Comparison of ENCODE assay signal across 8 mouse cellular contexts in the genomic region with DNA sequence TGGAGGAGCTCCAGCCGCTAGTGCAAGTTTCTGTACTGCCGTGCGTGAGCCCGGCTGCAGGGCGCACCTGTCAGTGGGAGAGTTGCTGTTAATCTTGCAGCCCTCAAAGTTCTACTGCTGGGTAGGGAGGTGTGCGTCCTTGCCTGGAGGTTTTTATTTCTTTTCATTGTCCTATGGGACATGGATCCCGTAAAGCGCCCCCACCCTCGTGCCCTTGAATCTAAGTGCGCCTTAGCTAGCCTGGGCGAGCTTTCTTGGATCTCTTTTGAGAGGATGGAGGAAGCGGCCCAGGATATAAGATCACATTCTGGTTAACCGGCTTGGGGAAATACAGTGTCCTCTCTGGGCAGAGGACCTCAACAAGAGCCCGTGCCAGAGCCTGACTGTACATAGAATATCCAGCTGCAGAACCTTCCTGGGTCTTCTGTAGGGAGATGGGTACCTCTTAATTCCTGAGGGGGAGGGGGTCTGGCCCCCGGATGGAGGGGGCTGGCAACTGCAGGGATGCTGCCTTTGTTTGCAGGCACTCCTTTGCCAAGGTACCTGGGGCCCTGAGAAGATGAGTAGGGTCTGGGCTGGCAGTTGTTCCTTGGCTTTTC. TPM values are rescaled to one million over a fixed set of nuclear protein-coding genes. Genes with fewer than 3 reads are reported as not detected.
DNase-seq lines count a peak whose midpoint lies in the region; ATAC-seq and TF ChIP-seq lines count a peak whose summit lies in the region.

No protein-coding gene starts in this region.

- H3K4me2 ChIP-seq in embryonic facial prominence, embryonic 13.5 days: peak overlapping the region; percentile 99
- H3K4me2 ChIP-seq in hindbrain, embryonic 14.5 days (replicated peaks): peak overlapping the region; percentile 98
- peak overlapping the region; percentile 97 for H3K4me2 ChIP-seq in midbrain, embryonic 11.5 days

- peaks cover 33% of the 10 kb centered on the region for H3K4me1 ChIP-seq in embryonic facial prominence, embryonic 13.5 days
- H3K4me1 ChIP-seq in hindbrain, embryonic 14.5 days (replicated peaks; ENCODE audit: control insufficient read depth, insufficient read depth, low read length): peaks cover 26% of the 10 kb centered on the region
- peaks cover 22% of the 10 kb centered on the region for H3K4me1 ChIP-seq in midbrain, embryonic 11.5 days (ENCODE audit: control insufficient read depth, insufficient read depth, low read length)

- peak overlapping the region; percentile 74 for H3K9ac ChIP-seq in embryonic facial prominence, embryonic 13.5 days
- H3K9ac ChIP-seq in hindbrain, embryonic 14.5 days: peak overlapping the region; percentile 75
- peak overlapping the region; percentile 66 for H3K9ac ChIP-seq in midbrain, embryonic 11.5 days (ENCODE audit: low read length)

- ATAC-seq in embryonic facial prominence, embryonic 13.5 days (ENCODE audit: insufficient number of reproducible peaks, insufficient read depth, low FRiP score, low TSS enrichment, low read depth): 0 out of 2 replicates have a peak, but pooled peaks have one; percentile 7
- ATAC-seq in hindbrain, embryonic 14.5 days (ENCODE audit: low FRiP score): peak; percentile 39
- ATAC-seq in midbrain, embryonic 11.5 days (ENCODE audit: low FRiP score): peak; percentile 23; the same call in 1 of the 2 replicates

- no peak for TF ChIP-seq CTCF in left cerebral cortex, adult 2 months (IDR thresholded peaks at IDR 0.05)

- no peak for DNase-seq in left cerebral cortex, adult 2 months (ENCODE audit: extremely low spot score in 1 of 2, low spot score in 2 of 2)
- no peak for DNase-seq in left cerebral cortex, postnatal 14 days (ENCODE audit: low spot score in 2 of 2)
- DNase-seq in hindbrain, embryonic 14.5 days (ENCODE audit: low spot score): no peak
- peak; percentile 92 for DNase-seq in midbrain, embryonic 11.5 days (ENCODE audit: low spot score, missing footprints)
- DNase-seq in layer of hippocampus, postnatal 25 days (ENCODE audit: extremely low spot score in 1 of 2, low spot score in 1 of 2): no peak
- no peak for DNase-seq in thymus, postnatal 4 days
- DNase-seq in frontal cortex, postnatal 14 days (ENCODE audit: low spot score in 2 of 2): no peak

- H3K27me3 ChIP-seq in embryonic facial prominence, embryonic 13.5 days: peaks cover 66% of the 10 kb centered on the region
- peaks cover 32% of the 10 kb centered on the region for H3K27me3 ChIP-seq in hindbrain, embryonic 14.5 days (ENCODE audit: control insufficient read depth, insufficient read depth, low read length)
- H3K27me3 ChIP-seq in midbrain, embryonic 11.5 days (ENCODE audit: control insufficient read depth, insufficient read depth, low read length): peaks cover 35% of the 10 kb centered on the region

- under 1% methylated on average over 15 of the region's 15 CpGs for whole genome bisulfite sequencing in embryonic facial prominence, embryonic 13.5 days
- WGBS in hindbrain, embryonic 14.5 days: under 1% methylated on average over 15 of the region's 15 CpGs
- 1% methylated on average over 15 of the region's 15 CpGs for WGBS in midbrain, embryonic 11.5 days

- peaks cover 23% of the 10 kb centered on the region for H3K36me3 ChIP-seq in embryonic facial prominence, embryonic 13.5 days
- H3K36me3 ChIP-seq in hindbrain, embryonic 14.5 days (replicated peaks; ENCODE audit: control insufficient read depth, insufficient read depth): peaks cover 8% of the 10 kb centered on the region
- H3K36me3 ChIP-seq in midbrain, embryonic 11.5 days (ENCODE audit: control insufficient read depth, insufficient read depth, low read length): peaks cover 5% of the 10 kb centered on the region

- H3K9me3 ChIP-seq in embryonic facial prominence, embryonic 13.5 days: no peaks in the 10 kb centered on the region
- H3K9me3 ChIP-seq in hindbrain, embryonic 14.5 days (ENCODE audit: control insufficient read depth, low read length): no peaks in the 10 kb centered on the region
- no peaks in the 10 kb centered on the region for H3K9me3 ChIP-seq in midbrain, embryonic 11.5 days (ENCODE audit: control insufficient read depth, low read length)

- H3K4me3 ChIP-seq in left cerebral cortex, adult 2 months: peak overlapping the region; percentile 66
- peak overlapping the region; percentile 64 for H3K4me3 ChIP-seq in embryonic facial prominence, embryonic 13.5 days
- peak overlapping the region; percentile 72 for H3K4me3 ChIP-seq in hindbrain, embryonic 14.5 days (replicated peaks; ENCODE audit: low read length)
- peak overlapping the region; percentile 51 for H3K4me3 ChIP-seq in midbrain, embryonic 11.5 days (ENCODE audit: low read depth, low read length)

- H3K27ac ChIP-seq in left cerebral cortex, adult 2 months: no peak overlapping the region
- no peak overlapping the region for H3K27ac ChIP-seq in embryonic facial prominence, embryonic 13.5 days
- H3K27ac ChIP-seq in hindbrain, embryonic 14.5 days: peak overlapping the region; percentile 55
- no peak overlapping the region for H3K27ac ChIP-seq in midbrain, embryonic 11.5 days (ENCODE audit: low read depth, low read length)

- intact Hi-C loops in left cerebral cortex, adult 2 months (cut with DNase I): loop anchor here (5.0 kb wide), 2 partner anchors 99 to 154 kb away; no protein-coding TSS in a partner anchor
- intact Hi-C loops in left cerebral cortex, postnatal 14 days (cut with DNase I): loop anchor here (5.0 kb wide), 1 partner anchor 154 kb away; no protein-coding TSS in a partner anchor

RNA-seq across cellular contexts. Expression of a gene that starts 1.4 kb away (rescaled TPM):
- 1 to 10 TPM; 1.7 to 2.0 TPM for total RNA-seq in left cerebral cortex, adult 2 months (2021)
- 1 to 10 TPM; 3.0 to 4.1 TPM for total RNA-seq in left cerebral cortex, postnatal 14 days (2021)
- 0.66 and 0.76 TPM in 2 replicates for polyA plus RNA-seq in embryonic facial prominence, embryonic 13.5 days (2015; fragmentation: Nextera tagmentation; extraction: Ambion mirVana)
- 1.2 and 1.7 TPM in 2 replicates for polyA plus RNA-seq in hindbrain, embryonic 14.5 days (2014; fragmentation: Nextera tagmentation; extraction: Ambion mirVana)
- polyA plus RNA-seq in midbrain, embryonic 11.5 days (2014; fragmentation: Nextera tagmentation; extraction: Ambion mirVana): 0.10 and 0.14 TPM in 2 replicates
- total RNA-seq in layer of hippocampus, postnatal 25 days (2021): 1 to 10 TPM; 2.8 to 4.5 TPM

RNA-seq across cellular contexts. Expression of a gene that starts 22.0 kb away (rescaled TPM):
- 10 to 100 TPM; 36.4 to 39.4 TPM for total RNA-seq in left cerebral cortex, adult 2 months (2021)
- 10 to 100 TPM; 29.5 to 31.4 TPM for total RNA-seq in left cerebral cortex, postnatal 14 days (2021)
- 74.4 and 76.9 TPM in 2 replicates for polyA plus RNA-seq in embryonic facial prominence, embryonic 13.5 days (2015; fragmentation: Nextera tagmentation; extraction: Ambion mirVana)
- polyA plus RNA-seq in hindbrain, embryonic 14.5 days (2014; fragmentation: Nextera tagmentation; extraction: Ambion mirVana): 39.6 and 46.6 TPM in 2 replicates
- polyA plus RNA-seq in midbrain, embryonic 11.5 days (2014; fragmentation: Nextera tagmentation; extraction: Ambion mirVana): 72.7 and 73.6 TPM in 2 replicates
- total RNA-seq in layer of hippocampus, postnatal 25 days (2021): 10 to 100 TPM; 37.6 to 42.8 TPM
